Mouse (Mus musculus) lung, postnatal 0 days (tissue): ENCODE results near the gene B630019K06Rik.
"Not testable (repeated sequence)": the region's sequence is repeated elsewhere in the genome, so short reads cannot be mapped to it uniquely, and the experiment has no call there.

Experiments
- CTCF ChIP-seq: IDR thresholded peaks from 2 replicates; pipeline ENCODE4 v1.5.1; 2016; ENCODE audit warnings: antibody characterized with exemption, mild to moderate bottlenecking
- EP300 ChIP-seq: IDR thresholded peaks from 2 replicates; pipeline ENCODE4 v1.6.1; 2016; ENCODE audit warnings: antibody characterized with exemption, mild to moderate bottlenecking, control low read depth

- peak; percentile 78 for TF ChIP-seq CTCF
- TF ChIP-seq EP300: not testable (repeated sequence)
Measured at GRCm38 (mm10) chrX:8864331-8864730, 27.9 kb upstream of the B630019K06Rik start.
